Mouse (Mus musculus): ENCODE data around the gene Hspg2. TPM values are rescaled to one million over a fixed set of nuclear protein-coding genes. Genes with fewer than 3 reads are reported as not detected.

Gene Hspg2
- total RNA-seq (2023), result under 1 TPM; 0.40 to 0.44 TPM

DNA sequence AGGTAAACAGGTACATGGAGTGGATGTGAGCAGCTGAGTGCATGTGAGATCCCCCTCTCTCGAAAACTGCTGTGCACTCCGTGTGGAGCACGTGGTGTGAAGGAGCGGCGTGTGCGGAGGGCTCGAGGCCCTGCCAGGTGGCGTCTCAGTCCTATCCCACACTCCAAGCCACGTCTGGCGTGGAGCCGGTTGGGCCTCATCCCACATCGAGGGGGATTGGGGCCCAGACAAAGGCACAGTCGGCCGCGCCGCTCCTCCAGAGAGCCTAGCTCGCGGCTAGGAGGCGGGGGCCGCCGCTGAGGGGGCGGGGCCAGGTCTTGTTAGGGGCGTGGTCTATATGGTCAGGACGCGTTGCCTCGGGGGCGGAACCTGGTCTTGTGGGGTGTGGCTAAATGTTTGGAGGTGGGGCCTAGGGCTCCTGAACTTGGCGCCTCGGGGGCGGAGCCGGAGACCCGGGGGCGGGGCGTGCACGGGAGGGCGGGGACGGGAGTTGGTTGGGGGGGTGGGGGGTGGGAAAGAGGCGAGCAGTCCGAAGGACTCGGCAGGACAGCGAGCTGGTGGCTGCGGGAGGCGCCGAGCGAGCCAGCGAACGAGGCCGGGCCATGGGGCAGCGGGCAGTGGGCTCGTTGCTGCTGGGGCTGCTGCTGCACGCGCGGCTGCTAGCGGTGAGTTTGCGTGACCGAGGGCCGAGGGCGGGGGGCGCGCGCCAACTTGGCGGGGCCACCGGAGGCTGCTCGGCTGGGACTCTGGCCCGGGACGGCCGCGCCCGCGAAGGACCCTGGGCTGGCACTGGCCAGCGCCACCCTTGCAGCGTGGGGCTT, at the start of gene Hspg2:
Hspg2 (plus strand) TSS at position 510 of the 821 bp plus-strand sequence.

DNA sequence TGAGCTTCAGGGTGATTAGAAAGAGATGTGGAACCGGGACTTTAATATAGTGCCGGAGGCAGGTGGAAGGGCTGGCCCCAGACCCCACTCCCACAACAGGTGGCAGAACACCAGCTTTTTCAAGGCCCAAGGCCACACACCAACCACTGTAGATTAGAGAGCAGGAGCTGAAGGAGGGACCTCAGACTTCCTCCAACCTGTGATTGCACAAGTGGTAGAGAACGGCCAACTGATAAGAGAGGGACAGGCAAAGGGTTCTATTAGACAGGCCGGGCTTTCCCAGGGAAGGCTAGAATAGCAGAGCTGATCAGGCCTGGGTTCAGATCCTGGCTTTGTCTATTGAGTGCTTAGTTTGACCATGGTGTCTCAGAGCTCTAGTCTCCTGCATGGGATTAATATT, 38.1 kb upstream of the Hspg2 start, which contains the start of gene Cela3b:
Cela3b (minus strand) TSS at position 39 of the 400 bp plus-strand sequence.

DNA sequence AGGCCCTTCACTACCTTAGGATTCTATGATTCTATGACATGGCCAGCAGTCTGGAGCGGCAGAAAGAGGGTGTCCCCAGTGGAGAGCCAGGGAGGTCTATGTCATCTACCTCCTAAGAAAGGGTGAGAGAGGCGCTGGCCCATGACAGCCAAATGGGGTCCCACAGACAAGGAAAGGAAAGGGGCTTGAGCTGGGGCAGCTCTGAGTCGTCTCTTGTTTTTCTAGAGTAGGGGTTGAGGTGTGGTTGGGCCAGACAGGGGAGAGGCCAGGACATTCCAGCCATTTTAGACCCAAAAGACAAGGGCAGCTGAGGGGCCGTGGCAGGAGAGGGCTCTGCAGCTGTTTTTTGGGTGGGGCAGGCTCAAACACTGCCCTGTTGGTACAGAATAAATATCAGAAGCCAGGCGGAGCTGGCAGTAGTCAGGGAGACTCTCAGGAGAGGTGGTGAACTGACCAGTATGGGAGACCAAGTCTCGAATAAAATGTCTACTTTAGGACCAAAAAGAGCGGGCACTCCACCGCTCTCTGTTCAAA, 15.3 kb upstream of the Hspg2 start, which contains the start of gene 1700013G24Rik:
1700013G24Rik (plus strand) TSS at position 51 of the 534 bp plus-strand sequence.

DNA sequence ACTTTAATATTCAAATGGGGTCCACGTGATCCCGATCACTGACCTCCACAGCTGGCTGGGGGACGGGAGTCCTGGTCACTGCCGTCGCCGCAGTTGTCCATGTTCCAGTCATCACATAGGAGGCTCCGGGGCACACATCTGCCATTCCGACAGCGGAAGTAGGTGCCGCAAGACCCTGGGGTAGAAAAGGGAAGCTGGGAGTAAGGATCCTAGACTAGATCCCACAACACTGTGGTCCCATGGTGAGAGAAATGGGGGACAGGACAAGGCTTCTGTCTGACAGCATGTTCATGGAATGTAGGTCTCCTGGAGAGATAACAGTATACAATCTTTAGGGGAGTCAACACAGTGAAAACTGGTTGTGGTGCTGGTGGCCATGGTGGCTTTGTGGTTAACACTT, 105.9 kb downstream of the Hspg2 start, which contains the start of gene Ldlrad2:
Ldlrad2 (minus strand) TSS at position 101 of the 400 bp plus-strand sequence.

DNA sequence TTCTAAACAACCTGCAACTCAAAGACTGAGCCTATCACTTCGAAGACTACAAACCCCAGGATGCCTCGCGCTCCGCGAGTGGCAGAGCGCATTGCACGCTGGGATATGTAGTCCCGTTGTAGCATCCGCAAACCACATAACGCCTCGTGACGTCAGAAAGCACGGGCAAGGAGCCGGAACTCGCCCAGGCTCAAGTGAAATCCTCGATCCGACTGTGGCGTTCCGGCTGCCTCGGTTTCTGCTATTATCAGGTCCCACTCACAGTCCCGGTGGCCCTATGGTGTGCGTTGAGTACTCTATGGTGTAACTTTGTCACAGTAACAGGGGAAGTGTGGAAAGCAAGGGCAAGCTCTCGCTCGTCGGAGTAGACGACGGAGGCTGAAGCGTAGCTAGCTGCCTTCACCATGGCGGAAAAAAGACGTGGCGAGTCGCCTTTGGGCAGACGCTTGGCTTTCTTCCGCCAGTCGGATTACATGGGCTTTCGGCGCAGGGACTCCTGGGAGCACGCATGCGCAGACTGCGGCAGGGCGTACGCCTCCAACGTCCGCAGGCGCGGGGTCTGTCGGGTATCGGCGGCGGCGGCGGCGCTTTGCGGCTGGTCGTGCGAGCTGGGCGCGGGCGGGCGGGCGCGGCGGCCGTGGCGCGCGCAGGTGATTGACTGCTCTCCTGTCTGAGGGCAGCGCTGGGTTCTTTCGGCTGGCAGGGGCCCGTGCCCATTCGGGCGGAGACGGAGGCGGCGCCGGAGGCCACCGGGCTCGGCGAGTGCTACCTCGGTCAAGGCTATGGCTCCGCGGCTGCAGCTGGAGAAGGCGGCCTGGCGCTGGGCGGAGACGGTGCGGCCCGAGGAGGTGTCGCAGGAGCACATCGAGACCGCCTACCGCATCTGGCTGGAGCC, 125.3 kb downstream of the Hspg2 start, which contains the start of gene Usp48:
Usp48 (plus strand) TSS at position 155 of the 895 bp plus-strand sequence.

Other genes with a start within 250 kb of the Hspg2 start
- gene Wnt4, start 191.3 kb upstream of the Hspg2 start, total RNA-seq (2023), result under 1 TPM in 1 of 2 experiments, not detected in 1; 0.09 TPM
- 100 to 1,000 TPM; 493 to 554 TPM for gene Cdc42, start 111.0 kb upstream of the Hspg2 start, total RNA-seq (2023)
- not detected for gene Cela3a, start 59.0 kb upstream of the Hspg2 start, total RNA-seq (2023)
- gene Cela3b, start 38.2 kb upstream of the Hspg2 start, total RNA-seq (2023), result not detected
- not detected for gene 1700013G24Rik, start 15.5 kb upstream of the Hspg2 start, total RNA-seq (2023)
- not detected for gene Ldlrad2, start 105.8 kb downstream of the Hspg2 start, total RNA-seq (2023)
- gene Usp48, start 125.0 kb downstream of the Hspg2 start, total RNA-seq (2023), result 10 to 100 TPM; 85.7 to 89.3 TPM
- gene Rap1gap, start 196.0 kb downstream of the Hspg2 start, total RNA-seq (2023), result 1 to 10 TPM; 1.1 to 1.4 TPM